Mouse (Mus musculus) neural tube, embryonic 13.5 days (tissue): ENCODE results near the gene Gm10220. TPM values are rescaled to one million over a fixed set of nuclear protein-coding genes. Genes with fewer than 3 reads are reported as not detected.

Experiments
- polyA plus RNA-seq: library from polyadenylated mRNA; unstranded; fragments of >200 nt; fragmentation: Nextera tagmentation; extraction: Ambion mirVana; gene quantifications from 2 replicates; pipeline ENCODE4 v1.2.1, GENCODE M21; 2015

Gene Gm10220
- polyA plus RNA-seq, 1 experiment from 2014 or later: 0.25 TPM

Other genes with a start within 250 kb of the Gm10220 start
- gene Gm21663, start 179.0 kb downstream of the Gm10220 start, polyA plus RNA-seq: not detected in 2 replicates
- not detected in 2 replicates for gene Gm21671, start 167.0 kb downstream of the Gm10220 start, polyA plus RNA-seq
- gene Gm21680, start 148.8 kb downstream of the Gm10220 start, polyA plus RNA-seq: not detected in 2 replicates
- gene Gm21698, start 132.8 kb downstream of the Gm10220 start, polyA plus RNA-seq: 0.20 TPM in 1 of 2 replicates, not detected in the other
- not detected in 2 replicates for gene Gm1979, start 116.6 kb downstream of the Gm10220 start, polyA plus RNA-seq
- gene Gm5862, start 98.5 kb downstream of the Gm10220 start, polyA plus RNA-seq: not detected in 2 replicates
- gene Speer4a, start 81.9 kb downstream of the Gm10220 start, polyA plus RNA-seq: not detected in 2 replicates
- gene Gm7347, start 62.8 kb downstream of the Gm10220 start, polyA plus RNA-seq: not detected in 2 replicates
- gene Gm10471, start 32.1 kb downstream of the Gm10220 start, polyA plus RNA-seq: not detected in 2 replicates
- not detected in 2 replicates for gene 5031410I06Rik, start 16.1 kb downstream of the Gm10220 start, polyA plus RNA-seq
- 0.08 TPM in 1 of 2 replicates, not detected in the other for gene Gm7361, start 136.3 kb upstream of the Gm10220 start, polyA plus RNA-seq